Mouse (Mus musculus) forebrain, postnatal 0 days (tissue): ENCODE measurements around the gene Bex2. TPM values are rescaled to one million over a fixed set of nuclear protein-coding genes. Genes with fewer than 3 reads are reported as not detected.
"Not testable (repeated sequence)": the region's sequence is repeated elsewhere in the genome, so short reads cannot be mapped to it uniquely, and the experiment has no call there.

Source experiments
- ATAC-seq: fragments of 200-750 bp; cut with Nextera tagmentation; 2 replicates; pipeline ENCODE4 v1.8.0; 2017; ENCODE audit warnings: mild to moderate bottlenecking, moderate library complexity
- DNase-seq: peaks from one replicate; pipeline ENCODE4 v3.0.0-alpha.2; 2015
- H3K27ac ChIP-seq: fragments of 300-500 bp; sonication (generic); 2 replicates; pipeline ENCODE4 v1.5.1; 2014; ENCODE audit warnings: low read depth, mild to moderate bottlenecking, antibody characterized with exemption, low read length, moderate library complexity, mixed read lengths
- H3K27me3 ChIP-seq: fragments of 300-500 bp; sonication (generic); 2 replicates; pipeline ENCODE4 v1.6.1; 2014; ENCODE audit warnings: mild to moderate bottlenecking, low read length, mixed read lengths; ENCODE audit not compliant: insufficient read depth
- H3K36me3 ChIP-seq: fragments of 300-500 bp; sonication (generic); 2 replicates; pipeline ENCODE4 v1.6.1; 2014; ENCODE audit warnings: mild to moderate bottlenecking, moderate library complexity; ENCODE audit not compliant: insufficient read depth
- H3K4me1 ChIP-seq: fragments of 300-500 bp; sonication (generic); 2 replicates; pipeline ENCODE4 v1.6.1; 2014; ENCODE audit warnings: antibody characterized with exemption; ENCODE audit not compliant: insufficient read depth
- H3K4me2 ChIP-seq: fragments of 300-500 bp; sonication (generic); 2 replicates; pipeline ENCODE4 v1.6.1; 2014; ENCODE audit warnings: low read depth, mild to moderate bottlenecking, moderate library complexity
- H3K4me3 ChIP-seq: fragments of 300-500 bp; sonication (generic); 2 replicates; pipeline ENCODE4 v1.5.1; 2014; ENCODE audit warnings: low read depth, low read length, mixed read lengths
- H3K9ac ChIP-seq: fragments of 300-500 bp; sonication (generic); 2 replicates; pipeline ENCODE4 v1.6.1; 2014; ENCODE audit warnings: mild to moderate bottlenecking
- H3K9me3 ChIP-seq: fragments of 300-500 bp; sonication (generic); 2 replicates; pipeline ENCODE4 v1.6.1; 2016; ENCODE audit warnings: low read length
- CTCF ChIP-seq: sonication (generic); IDR thresholded peaks from 2 replicates; pipeline ENCODE4 v1.5.1; 2016; ENCODE audit warnings: antibody characterized with exemption, control low read depth, low read depth
- WGBS: fragments of 180-500 bp; shearing (Covaris S2); extraction: QIAGEN DNeasy Blood & Tissue Kit; methylation state at CpG from one replicate; pipeline ENCODE4 v1.1.7; 2014; 5-methylcytosine and 5-hydroxymethylcytosine counted together
- polyA plus RNA-seq: library from polyadenylated mRNA; unstranded; fragments of >200 nt; fragmentation: Nextera tagmentation; extraction: Ambion mirVana; gene quantifications from 2 replicates; pipeline ENCODE4 v1.2.1, GENCODE M21; 2015
- total RNA-seq: library from RNA; depleted of rRNA; stranded (reverse); fragments of >200 nt; gene quantifications from 2 replicates; pipeline ENCODE4 v1.2.3, GENCODE M21; 2014; rRNA removed

Bex2 gene
- 417 and 436 TPM in 2 replicates for total RNA-seq
- 952 and 965 TPM in 2 replicates for polyA plus RNA-seq

DNA sequence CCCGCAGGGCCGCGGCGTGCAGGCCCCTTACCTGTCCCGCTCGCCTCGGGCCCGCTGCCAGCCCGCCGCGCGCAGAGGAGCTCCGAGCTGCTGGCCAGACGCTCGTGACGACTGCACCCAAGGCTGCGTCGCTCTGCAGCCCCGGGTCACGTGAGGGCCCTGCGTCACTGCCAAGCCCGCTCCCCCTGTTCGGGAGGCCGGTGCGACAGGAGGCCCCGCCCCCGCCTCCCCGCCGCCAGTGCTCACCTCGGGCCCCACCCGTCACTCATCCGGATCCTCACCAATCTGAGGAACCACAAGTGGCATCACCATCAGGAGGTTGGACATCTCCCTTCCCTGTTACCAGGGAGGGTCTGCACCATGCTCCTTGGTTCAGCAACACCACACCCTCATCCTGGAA is at the start of gene Bex2:
Bex2 (minus strand) TSS at position 217 of the 400 bp plus-strand sequence.
- ATAC-seq = peak; percentile 96
- H3K36me3 ChIP-seq, DNase-seq, H3K4me1 ChIP-seq, H3K27me3 ChIP-seq, H3K9me3 ChIP-seq: not testable (repeated sequence)
- peak within 1 kb of the TSS; percentile 43 for H3K4me2 ChIP-seq
- H3K9ac ChIP-seq = peak within 1 kb of the TSS; percentile 58
- H3K4me3 ChIP-seq = peak within 1 kb of the TSS; percentile 41
- 31% methylated on average over 10 of the region's 32 CpGs for WGBS
- H3K27ac ChIP-seq = peak within 1 kb of the TSS; percentile 83

DNA sequence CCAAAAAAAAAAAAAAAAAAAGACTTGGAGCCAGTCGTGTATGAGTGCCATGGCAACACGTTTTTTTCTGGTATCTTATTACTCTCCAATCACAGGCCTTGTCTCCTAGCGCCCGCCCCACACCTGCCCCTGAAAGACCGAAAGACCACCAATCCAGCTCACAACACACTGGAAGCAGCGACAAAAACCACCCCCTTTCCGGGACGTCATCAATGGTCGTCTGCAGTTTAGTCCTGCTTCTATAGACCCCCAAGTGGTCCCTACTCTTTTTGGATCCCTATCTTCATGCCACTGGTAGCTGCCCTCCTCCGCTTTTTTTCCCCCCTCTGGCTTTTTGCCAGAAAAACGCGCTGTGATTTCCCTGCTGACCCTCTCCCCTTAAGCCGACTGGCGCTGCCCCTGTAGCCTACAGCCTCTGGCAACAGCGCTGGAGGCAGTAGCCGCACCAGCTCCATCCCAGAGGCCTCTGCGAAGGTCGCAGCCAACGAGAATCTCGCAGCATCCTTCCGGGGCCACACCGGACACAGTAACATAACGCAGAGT is 47.5 kb upstream of the Bex2 start:
- H3K9me3 ChIP-seq = no peaks in the 10 kb centered on the region
- no peaks in the 10 kb centered on the region for H3K4me1 ChIP-seq
- H3K27ac ChIP-seq = peak overlapping the region; percentile 83
- H3K36me3 ChIP-seq = no peaks in the 10 kb centered on the region
- no peak for TF ChIP-seq CTCF
- 23% methylated on average over 23 of the region's 23 CpGs for WGBS
- H3K27me3 ChIP-seq = no peaks in the 10 kb centered on the region
- DNase-seq (peak; percentile 91), ATAC-seq (peak; percentile 99)
- H3K4me2 ChIP-seq = peak overlapping the region; percentile 48
- H3K9ac ChIP-seq = peak overlapping the region; percentile 53
- H3K4me3 ChIP-seq = peak overlapping the region; percentile 42

DNA sequence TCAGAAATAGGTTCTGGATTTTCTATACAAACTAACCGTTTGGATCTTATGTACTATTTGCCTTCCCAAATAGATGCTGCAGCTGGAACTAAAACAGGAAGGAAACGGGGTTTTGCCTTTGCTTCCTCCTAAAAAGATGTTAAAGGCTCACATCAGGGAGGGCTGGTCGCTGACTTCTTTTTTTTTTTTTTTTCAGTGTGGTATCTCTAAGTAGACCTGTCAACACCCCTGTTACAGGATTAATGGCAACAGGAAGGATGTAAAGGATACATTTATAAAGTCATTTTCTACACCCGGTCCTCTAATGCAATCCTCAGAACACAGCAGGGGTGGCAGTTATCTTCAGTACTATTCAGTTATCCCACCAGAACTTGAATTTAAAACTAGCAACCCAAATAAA is 47.0 kb upstream of the Bex2 start:
- peak overlapping the region; percentile 42 for H3K4me3 ChIP-seq
- 48% methylated on average over 4 of the region's 4 CpGs for WGBS
- TF ChIP-seq CTCF = no peak

DNA sequence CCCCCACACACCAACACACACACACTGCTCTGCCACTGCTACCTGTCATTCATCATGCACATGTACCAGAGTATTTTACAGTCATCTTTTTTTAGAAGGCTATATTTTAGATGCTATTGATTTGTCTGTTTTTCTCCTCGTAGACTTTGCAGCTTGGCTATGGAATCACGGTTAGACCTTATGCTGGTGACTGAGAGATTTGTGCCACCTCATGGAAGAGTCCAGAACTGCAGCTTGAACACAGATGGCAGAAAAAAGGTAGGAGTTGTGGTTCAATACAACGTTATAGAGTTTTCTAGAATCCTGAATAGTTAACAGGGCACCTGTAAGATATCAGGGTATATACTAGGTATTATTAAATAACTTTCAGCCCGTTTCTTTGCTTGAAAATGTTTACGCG is 39.9 kb upstream of the Bex2 start:
- peak; percentile 68 for ATAC-seq
- Histone ChIP-seq H3K36me3 (no peaks in the 10 kb centered on the region), H3K4me2 (no peak overlapping the region), H3K27ac (no peak overlapping the region), H3K9me3 (no peaks in the 10 kb centered on the region), H3K27me3 (no peaks in the 10 kb centered on the region), H3K4me1 (no peaks in the 10 kb centered on the region), H3K9ac (no peak overlapping the region), H3K4me3 (no peak overlapping the region)
- 46% methylated on average over 6 of the region's 6 CpGs for WGBS
- TF ChIP-seq CTCF = peak; percentile 77
- DNase-seq = peak; percentile 76

More for the DNA sequence above, 47.0 kb upstream of the Bex2 start:
- DNase-seq (no peak), ATAC-seq (no peak)
- H3K9me3 ChIP-seq = no peaks in the 10 kb centered on the region
- H3K4me1 ChIP-seq = no peaks in the 10 kb centered on the region
- H3K4me2 ChIP-seq = peak overlapping the region; percentile 48
- H3K27me3 ChIP-seq = no peaks in the 10 kb centered on the region
- H3K27ac ChIP-seq = no peak overlapping the region
- H3K36me3 ChIP-seq = no peaks in the 10 kb centered on the region
- H3K9ac ChIP-seq = no peak overlapping the region

DNA sequence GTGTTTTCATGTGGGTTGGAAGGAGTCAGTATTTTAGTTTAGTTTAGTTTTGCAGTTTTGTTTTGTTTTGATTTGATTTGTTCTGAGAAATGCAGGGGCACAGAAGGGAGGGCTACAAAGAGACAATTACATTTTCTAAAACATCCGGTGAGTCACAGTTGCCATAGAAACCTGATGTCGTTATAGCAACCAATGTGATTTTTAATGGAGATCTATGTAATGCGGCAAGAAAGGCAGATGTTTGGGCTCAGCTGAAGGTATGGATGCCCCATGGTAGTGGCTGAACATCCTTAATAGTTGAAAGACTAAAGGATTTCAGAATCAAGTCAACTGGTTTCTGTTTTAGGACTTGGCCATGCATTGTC is 36.7 kb upstream of the Bex2 start:
- Histone ChIP-seq H3K9ac (no peak overlapping the region), H3K4me1 (no peaks in the 10 kb centered on the region), H3K9me3 (no peaks in the 10 kb centered on the region), H3K4me2 (no peak overlapping the region), H3K27ac (peak overlapping the region; percentile 54; the same call in 1 of the 2 replicates), H3K4me3 (no peak overlapping the region), H3K36me3 (no peaks in the 10 kb centered on the region), H3K27me3 (no peaks in the 10 kb centered on the region)
- ATAC-seq (peak; percentile 91), DNase-seq (peak; percentile 66)
- TF ChIP-seq CTCF = no peak
- 44% methylated on average over 3 of the region's 3 CpGs for WGBS

DNA sequence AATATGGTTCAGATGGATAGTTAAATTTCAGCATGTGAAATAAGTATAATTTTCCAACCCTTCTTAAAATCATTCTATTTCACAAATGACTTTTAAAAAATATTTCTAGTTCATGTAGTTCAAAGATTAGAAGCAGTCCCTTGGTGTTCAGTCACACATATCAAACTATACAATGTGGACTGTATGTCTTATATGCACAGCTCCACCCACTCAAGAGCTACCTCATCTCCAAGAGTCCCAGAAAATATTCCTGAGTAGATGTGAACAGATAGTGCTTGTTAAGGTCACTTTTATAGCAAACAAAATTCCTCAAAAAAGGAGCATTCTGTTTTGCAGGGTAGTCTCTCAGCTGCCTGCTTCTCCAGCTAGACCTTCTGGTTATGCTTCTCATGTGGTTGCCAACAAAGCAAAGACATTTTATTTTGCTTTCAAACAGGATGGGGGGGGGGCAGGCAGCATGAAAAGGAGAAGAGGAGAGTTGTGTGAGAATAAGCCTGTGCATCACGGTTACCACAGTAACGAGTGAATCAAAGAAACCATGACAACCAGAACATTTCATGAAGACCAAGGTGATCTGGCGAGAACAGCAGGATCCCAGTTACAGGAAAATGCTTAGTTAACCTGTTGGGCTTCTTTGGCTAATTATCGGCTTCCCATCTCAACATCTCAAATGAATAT is 36.1 kb upstream of the Bex2 start:
- no peak overlapping the region for H3K4me3 ChIP-seq
- peak; percentile 90 for ATAC-seq
- no peaks in the 10 kb centered on the region for H3K27me3 ChIP-seq
- H3K9ac ChIP-seq = no peak overlapping the region
- no peaks in the 10 kb centered on the region for H3K36me3 ChIP-seq
- peak; percentile 60 for DNase-seq
- no peaks in the 10 kb centered on the region for H3K4me1 ChIP-seq
- H3K9me3 ChIP-seq = no peaks in the 10 kb centered on the region
- no peak overlapping the region for H3K4me2 ChIP-seq
- no peak for TF ChIP-seq CTCF
- no peak overlapping the region for H3K27ac ChIP-seq
- WGBS = 43% methylated on average over 4 of the region's 4 CpGs

DNA sequence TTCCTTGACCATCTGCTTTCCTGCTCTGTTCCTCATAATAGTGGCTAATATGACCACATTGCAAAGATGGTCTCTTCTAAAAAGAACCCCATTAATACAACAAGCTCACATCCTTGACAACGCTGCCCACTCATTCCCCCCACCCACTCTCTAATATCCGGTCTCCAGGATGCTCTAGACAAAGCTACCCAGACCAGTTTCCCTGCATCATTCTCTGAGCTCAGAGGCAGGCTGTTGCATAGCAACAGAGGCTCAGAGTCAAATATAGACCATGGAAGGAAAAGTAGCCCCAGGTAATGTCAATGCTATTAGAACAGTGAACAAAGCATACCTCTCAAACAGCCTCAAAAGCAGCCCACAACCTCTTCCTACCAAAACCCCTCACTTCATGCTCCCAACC is 26.4 kb upstream of the Bex2 start:
- H3K9me3 ChIP-seq = no peaks in the 10 kb centered on the region
- no peaks in the 10 kb centered on the region for H3K27me3 ChIP-seq
- no peaks in the 10 kb centered on the region for H3K36me3 ChIP-seq
- H3K27ac ChIP-seq = no peak overlapping the region
- H3K9ac ChIP-seq = no peak overlapping the region
- 43% methylated on average over 2 of the region's 2 CpGs for whole genome bisulfite sequencing
- peak; percentile 90 for ATAC-seq
- no peak for TF ChIP-seq CTCF
- H3K4me3 ChIP-seq = no peak overlapping the region
- no peak overlapping the region for H3K4me2 ChIP-seq
- H3K4me1 ChIP-seq = no peaks in the 10 kb centered on the region
- peak; percentile 28 for DNase-seq
